Mouse (Mus musculus) frontal cortex, postnatal 14 days (tissue): Measurements from ENCODE around the gene Grk2.
"Not testable (repeated sequence)": the region's sequence is repeated elsewhere in the genome, so short reads cannot be mapped to it uniquely, and the experiment has no call there.

ENCODE experiments used
- DNase-seq, 2 experiments: peaks; one replicate each; pipeline ENCODE4 v3.0.0; 2022; ENCODE audit warnings: low spot score in 2 of 2

The Grk2 gene

GRCm38 (mm10) chr19:4270187-4270586, 35.8 kb downstream of the Grk2 start:
- DNase-seq = no peak

- DNase-seq = peak; percentile 47 to 48
Observed at GRCm38 (mm10) chr19:4268566-4269361, 37.3 kb downstream of the Grk2 start, which contains the start of gene Ssh3. TSS of gene Ssh3 (minus strand) at chr19:4269180.

- DNase-seq = no peak
Observed at GRCm38 (mm10) chr19:4265956-4266355, 40.1 kb downstream of the Grk2 start.

- DNase-seq = no peak
Observed at GRCm38 (mm10) chr19:4264171-4264780, 41.7 kb downstream of the Grk2 start.

- no peak for DNase-seq
Observed at GRCm38 (mm10) chr19:4263702-4264101, 42.3 kb downstream of the Grk2 start.

- DNase-seq = no peak
Observed at GRCm38 (mm10) chr19:4262756-4263155, 43.3 kb downstream of the Grk2 start.

- no peak for DNase-seq
Observed at GRCm38 (mm10) chr19:4261038-4261698, 44.9 kb downstream of the Grk2 start.

- no peak for DNase-seq
Observed at GRCm38 (mm10) chr19:4257897-4258252, 48.1 kb downstream of the Grk2 start.

- peak; percentile 86 to 90 for DNase-seq
Observed at GRCm38 (mm10) chr19:4257216-4257896, 48.7 kb downstream of the Grk2 start.

- no peak for DNase-seq
Observed at GRCm38 (mm10) chr19:4255583-4256162, 50.3 kb downstream of the Grk2 start.

- no peak for DNase-seq
Observed at GRCm38 (mm10) chr19:4254230-4254629, 51.8 kb downstream of the Grk2 start.

GRCm38 (mm10) chr19:4248683-4249082, 57.3 kb downstream of the Grk2 start:
- not testable (repeated sequence) for DNase-seq

GRCm38 (mm10) chr19:4247010-4247409, 59.0 kb downstream of the Grk2 start:
- no peak for DNase-seq

- no peak for DNase-seq
Observed at GRCm38 (mm10) chr19:4244775-4245174, 61.2 kb downstream of the Grk2 start.

GRCm38 (mm10) chr19:4242416-4242815, 63.6 kb downstream of the Grk2 start:
- DNase-seq = no peak

- DNase-seq = no peak
Observed at GRCm38 (mm10) chr19:4240247-4240668, 65.8 kb downstream of the Grk2 start.
